Mouse (Mus musculus) kidney, postnatal 10 days (tissue): ENCODE measurements around the gene Brd2.

Source experiments
- DNase-seq: peaks from one replicate; pipeline ENCODE4 v3.0.0; 2021; ENCODE audit warnings: mixed read lengths

The Brd2 gene

GRCm38 (mm10) chr17:34079002-34079401 lies 43.4 kb downstream of the Brd2 start:
- DNase-seq, result no peak

GRCm38 (mm10) chr17:34078148-34078547 lies 44.3 kb downstream of the Brd2 start:
- DNase-seq, result no peak

GRCm38 (mm10) chr17:34077549-34077948 lies 44.9 kb downstream of the Brd2 start:
- peak; percentile 88 for DNase-seq

GRCm38 (mm10) chr17:34075271-34075670 lies 47.2 kb downstream of the Brd2 start:
- peak; percentile 87 for DNase-seq

GRCm38 (mm10) chr17:34072091-34072490 lies 50.3 kb downstream of the Brd2 start:
- DNase-seq, result no peak

GRCm38 (mm10) chr17:34068864-34069263 lies 53.6 kb downstream of the Brd2 start:
- DNase-seq, result no peak
